Mouse (Mus musculus): ENCODE data around the gene Ubald2. TPM values are rescaled to one million over a fixed set of nuclear protein-coding genes. Genes with fewer than 3 reads are reported as not detected.
"Not testable (repeated sequence)": the region's sequence is repeated elsewhere in the genome, so short reads cannot be mapped to it uniquely, and the experiment has no call there.

Ubald2 gene
- polyA plus RNA-seq, 1 experiment from 2014 or later = 60.2 TPM

- no peaks in the 10 kb centered on the region; the same call in 1 of the 2 replicates for H3K27me3 ChIP-seq (replicated peaks; ENCODE audit: control insufficient read depth, insufficient read depth, low read length)
- 93% methylated on average over 3 of the region's 3 CpGs for WGBS
- no peak overlapping the region for H3K27ac ChIP-seq (ENCODE audit: low read depth, low read length)
- H3K4me2 ChIP-seq (replicated peaks; ENCODE audit: low read depth) = no peak overlapping the region
- no peak overlapping the region for H3K4me3 ChIP-seq (ENCODE audit: low read depth, low read length)
- no peak for TF ChIP-seq CTCF (IDR thresholded peaks at IDR 0.05; ENCODE audit: low read depth)
- no peaks in the 10 kb centered on the region for H3K9me3 ChIP-seq (ENCODE audit: control insufficient read depth)
- no peak for ATAC-seq
- H3K36me3 ChIP-seq (ENCODE audit: control insufficient read depth, insufficient read depth) = no peaks in the 10 kb centered on the region
- no peaks in the 10 kb centered on the region for H3K4me1 ChIP-seq (replicated peaks; ENCODE audit: control insufficient read depth, insufficient read depth, low read length)
- H3K9ac ChIP-seq (ENCODE audit: low read depth, low read length) = no peak overlapping the region
These were observed 15.4 kb downstream of the Ubald2 start for GRCm38 (mm10) chr11:116449341-116449740.

- H3K9ac ChIP-seq (ENCODE audit: low read depth, low read length) = no peak overlapping the region
- no peak overlapping the region for H3K27ac ChIP-seq (ENCODE audit: low read depth, low read length)
- 91% methylated on average over 10 of the region's 10 CpGs for WGBS
- no peak for TF ChIP-seq CTCF (IDR thresholded peaks at IDR 0.05; ENCODE audit: low read depth)
- H3K4me3 ChIP-seq (ENCODE audit: low read depth, low read length) = no peak overlapping the region
- no peak overlapping the region for H3K4me2 ChIP-seq (replicated peaks; ENCODE audit: low read depth)
- H3K9me3 ChIP-seq (ENCODE audit: control insufficient read depth) = no peaks in the 10 kb centered on the region
- H3K36me3 ChIP-seq (ENCODE audit: control insufficient read depth, insufficient read depth) = no peaks in the 10 kb centered on the region
- H3K4me1 ChIP-seq (replicated peaks; ENCODE audit: control insufficient read depth, insufficient read depth, low read length) = no peaks in the 10 kb centered on the region
- no peak for ATAC-seq
- no peaks in the 10 kb centered on the region for H3K27me3 ChIP-seq (replicated peaks; ENCODE audit: control insufficient read depth, insufficient read depth, low read length)
These were observed 20.0 kb downstream of the Ubald2 start for GRCm38 (mm10) chr11:116453889-116454288.

GRCm38 (mm10) chr11:116456234-116456633 lies 22.3 kb downstream of the Ubald2 start:
- Histone ChIP-seq H3K4me2 (replicated peaks; ENCODE audit: low read depth) (no peak overlapping the region), H3K36me3 (ENCODE audit: control insufficient read depth, insufficient read depth) (no peaks in the 10 kb centered on the region), H3K9ac (ENCODE audit: low read depth, low read length) (no peak overlapping the region), H3K9me3 (ENCODE audit: control insufficient read depth) (no peaks in the 10 kb centered on the region), H3K4me1 (replicated peaks; ENCODE audit: control insufficient read depth, insufficient read depth, low read length) (no peaks in the 10 kb centered on the region), H3K27ac (ENCODE audit: low read depth, low read length) (no peak overlapping the region), H3K27me3 (replicated peaks; ENCODE audit: control insufficient read depth, insufficient read depth, low read length) (no peaks in the 10 kb centered on the region), H3K4me3 (ENCODE audit: low read depth, low read length) (no peak overlapping the region)
- TF ChIP-seq CTCF (IDR thresholded peaks at IDR 0.05; ENCODE audit: low read depth) = no peak
- ATAC-seq = no peak
- WGBS = 77% methylated on average over 8 of the region's 8 CpGs

GRCm38 (mm10) chr11:116459786-116460185 lies 25.9 kb downstream of the Ubald2 start:
- H3K4me1 ChIP-seq (replicated peaks; ENCODE audit: control insufficient read depth, insufficient read depth, low read length) = no peaks in the 10 kb centered on the region
- H3K27me3 ChIP-seq (replicated peaks; ENCODE audit: control insufficient read depth, insufficient read depth, low read length) = no peaks in the 10 kb centered on the region
- no peak overlapping the region for H3K9ac ChIP-seq (ENCODE audit: low read depth, low read length)
- no peaks in the 10 kb centered on the region for H3K36me3 ChIP-seq (ENCODE audit: control insufficient read depth, insufficient read depth)
- no peak overlapping the region for H3K4me2 ChIP-seq (replicated peaks; ENCODE audit: low read depth)
- no peak for ATAC-seq
- H3K9me3 ChIP-seq (ENCODE audit: control insufficient read depth) = no peaks in the 10 kb centered on the region
- H3K27ac ChIP-seq (ENCODE audit: low read depth, low read length) = no peak overlapping the region
- H3K4me3 ChIP-seq (ENCODE audit: low read depth, low read length) = no peak overlapping the region
- TF ChIP-seq CTCF (IDR thresholded peaks at IDR 0.05; ENCODE audit: low read depth) = no peak
- 69% methylated on average over 4 of the region's 4 CpGs for WGBS

- H3K27me3 ChIP-seq (replicated peaks; ENCODE audit: control insufficient read depth, insufficient read depth, low read length) = no peaks in the 10 kb centered on the region
- ATAC-seq = peak; percentile 1; the same call in 1 of the 2 replicates
- H3K4me2 ChIP-seq (replicated peaks; ENCODE audit: low read depth) = no peak overlapping the region
- no peaks in the 10 kb centered on the region for H3K36me3 ChIP-seq (ENCODE audit: control insufficient read depth, insufficient read depth)
- no peaks in the 10 kb centered on the region for H3K4me1 ChIP-seq (replicated peaks; ENCODE audit: control insufficient read depth, insufficient read depth, low read length)
- H3K9ac ChIP-seq (ENCODE audit: low read depth, low read length) = no peak overlapping the region
- H3K4me3 ChIP-seq (ENCODE audit: low read depth, low read length) = no peak overlapping the region
- no peak overlapping the region for H3K27ac ChIP-seq (ENCODE audit: low read depth, low read length)
- WGBS = 54% methylated on average over 5 of the region's 5 CpGs
- H3K9me3 ChIP-seq (ENCODE audit: control insufficient read depth) = no peaks in the 10 kb centered on the region
- no peak for TF ChIP-seq CTCF (IDR thresholded peaks at IDR 0.05; ENCODE audit: low read depth)
These were observed 29.4 kb downstream of the Ubald2 start for GRCm38 (mm10) chr11:116463338-116463737.

GRCm38 (mm10) chr11:116463833-116464232 lies 29.9 kb downstream of the Ubald2 start:
- Histone ChIP-seq H3K4me1 (replicated peaks; ENCODE audit: control insufficient read depth, insufficient read depth, low read length) (no peaks in the 10 kb centered on the region), H3K9ac (ENCODE audit: low read depth, low read length) (no peak overlapping the region), H3K9me3 (ENCODE audit: control insufficient read depth) (no peaks in the 10 kb centered on the region), H3K27ac (ENCODE audit: low read depth, low read length) (no peak overlapping the region), H3K36me3 (ENCODE audit: control insufficient read depth, insufficient read depth) (no peaks in the 10 kb centered on the region; the same call in 1 of the 2 replicates), H3K4me2 (replicated peaks; ENCODE audit: low read depth) (no peak overlapping the region), H3K4me3 (ENCODE audit: low read depth, low read length) (no peak overlapping the region), H3K27me3 (replicated peaks; ENCODE audit: control insufficient read depth, insufficient read depth, low read length) (no peaks in the 10 kb centered on the region)
- WGBS = 5% methylated on average over 2 of the region's 2 CpGs
- TF ChIP-seq CTCF (IDR thresholded peaks at IDR 0.05; ENCODE audit: low read depth) = peak; percentile 92
- peak; percentile 68; the same call in 1 of the 2 replicates for ATAC-seq

- Histone ChIP-seq H3K36me3 (ENCODE audit: control insufficient read depth, insufficient read depth) (peaks cover 16% of the 10 kb centered on the region), H3K27ac (ENCODE audit: low read depth, low read length) (no peak within 1 kb of the TSS), H3K4me2 (replicated peaks; ENCODE audit: low read depth) (no peak within 1 kb of the TSS), H3K9ac (ENCODE audit: low read depth, low read length) (no peak within 1 kb of the TSS), H3K27me3 (replicated peaks; ENCODE audit: control insufficient read depth, insufficient read depth, low read length) (no peaks in the 10 kb centered on the region), H3K9me3 (ENCODE audit: control insufficient read depth) (no peaks in the 10 kb centered on the region), H3K4me1 (replicated peaks; ENCODE audit: control insufficient read depth, insufficient read depth, low read length) (no peaks in the 10 kb centered on the region), H3K4me3 (ENCODE audit: low read depth, low read length) (no peak within 1 kb of the TSS)
- TF ChIP-seq CTCF (IDR thresholded peaks at IDR 0.05; ENCODE audit: low read depth) = no peak
- no peak for ATAC-seq
- 53% methylated on average over 20 of the region's 20 CpGs for WGBS
These were observed 32.2 kb downstream of the Ubald2 start, which contains the start of gene Qrich2 for GRCm38 (mm10) chr11:116466141-116466540. Qrich2 (minus strand) TSS chr11:116466241.

- not testable (repeated sequence) for H3K27me3 ChIP-seq (replicated peaks; ENCODE audit: control insufficient read depth, insufficient read depth, low read length); H3K27ac ChIP-seq (ENCODE audit: low read depth, low read length); H3K4me3 ChIP-seq (ENCODE audit: low read depth, low read length); H3K4me2 ChIP-seq (replicated peaks; ENCODE audit: low read depth); H3K9me3 ChIP-seq (ENCODE audit: control insufficient read depth); H3K9ac ChIP-seq (ENCODE audit: low read depth, low read length); ATAC-seq; H3K4me1 ChIP-seq (replicated peaks; ENCODE audit: control insufficient read depth, insufficient read depth, low read length)
- peaks cover 38% of the 10 kb centered on the region for H3K36me3 ChIP-seq (ENCODE audit: control insufficient read depth, insufficient read depth)
- WGBS = 81% methylated on average over 3 of the region's 3 CpGs
These were observed 34.4 kb downstream of the Ubald2 start for GRCm38 (mm10) chr11:116468338-116468737.
